Mouse (Mus musculus): ENCODE measurements around the gene Ifit3b. TPM values are rescaled to one million over a fixed set of nuclear protein-coding genes. Genes with fewer than 3 reads are reported as not detected.
"Not testable (repeated sequence)": the region's sequence is repeated elsewhere in the genome, so short reads cannot be mapped to it uniquely, and the experiment has no call there.

Gene Ifit3b
- polyA plus RNA-seq, 1 experiment = not detected

- no peaks in the 10 kb centered on the region for H3K27me3 ChIP-seq (ENCODE audit: control insufficient read depth, insufficient read depth, insufficient read length)
- H3K79me2 ChIP-seq (ENCODE audit: control insufficient read depth, insufficient read depth) = no peaks in the 10 kb centered on the region
- H3K79me3 ChIP-seq (ENCODE audit: low read depth) = no peaks in the 10 kb centered on the region
- H3ac ChIP-seq (ENCODE audit: control insufficient read depth, insufficient read length, low read depth) = no peak overlapping the region
- H3K4me3 ChIP-seq (ENCODE audit: insufficient read depth, poor library complexity, severe bottlenecking) = no peak overlapping the region
- no peak for TF ChIP-seq CTCF (IDR thresholded peaks at IDR 0.05; ENCODE audit: control insufficient read depth, insufficient read depth, insufficient read length)
- no peak for TF ChIP-seq MYOD1 (IDR thresholded peaks at IDR 0.05; ENCODE audit: control insufficient read depth, insufficient read length, low read depth)
- no peak for TF ChIP-seq CEBPB (IDR thresholded peaks at IDR 0.05; ENCODE audit: low read depth)
- no peak for TF ChIP-seq USF1 (IDR thresholded peaks at IDR 0.05; ENCODE audit: low read depth)
- no peak for TF ChIP-seq MYOG (IDR thresholded peaks at IDR 0.05; ENCODE audit: control insufficient read depth, extremely low read depth, insufficient read length)
- TF ChIP-seq MAX (IDR thresholded peaks at IDR 0.05) = no peak
- no peak for TF ChIP-seq FOSL1 (IDR thresholded peaks at IDR 0.05; ENCODE audit: insufficient read depth, low read length, poor library complexity, severe bottlenecking)
- H3K36me3 ChIP-seq (ENCODE audit: control insufficient read depth, insufficient read depth) = no peaks in the 10 kb centered on the region
Measured at GRCm38 (mm10) chr19:34605472-34605871, 2.3 kb upstream of the Ifit3b start.

- not testable (repeated sequence) for H3K79me2 ChIP-seq (ENCODE audit: control insufficient read depth, insufficient read depth); H3K36me3 ChIP-seq (ENCODE audit: control insufficient read depth, insufficient read depth); H3K4me3 ChIP-seq (ENCODE audit: insufficient read depth, poor library complexity, severe bottlenecking); H3ac ChIP-seq (ENCODE audit: control insufficient read depth, insufficient read length, low read depth); H3K27me3 ChIP-seq (ENCODE audit: control insufficient read depth, insufficient read depth, insufficient read length); H3K79me3 ChIP-seq (ENCODE audit: low read depth)
Measured at GRCm38 (mm10) chr19:34610118-34610517, 2.3 kb downstream of the Ifit3b start.

- H3ac ChIP-seq (ENCODE audit: control insufficient read depth, insufficient read length, low read depth); H3K36me3 ChIP-seq (ENCODE audit: control insufficient read depth, insufficient read depth); H3K27me3 ChIP-seq (ENCODE audit: control insufficient read depth, insufficient read depth, insufficient read length); H3K4me3 ChIP-seq (ENCODE audit: insufficient read depth, poor library complexity, severe bottlenecking); H3K79me2 ChIP-seq (ENCODE audit: control insufficient read depth, insufficient read depth); H3K79me3 ChIP-seq (ENCODE audit: low read depth): not testable (repeated sequence)
Measured at GRCm38 (mm10) chr19:34612243-34613001, 4.7 kb downstream of the Ifit3b start.

- H3K27me3 ChIP-seq (ENCODE audit: control insufficient read depth, insufficient read depth, insufficient read length) = peaks cover 18% of the 10 kb centered on the region
- no peaks in the 10 kb centered on the region for H3K36me3 ChIP-seq (ENCODE audit: control insufficient read depth, insufficient read depth)
- no peak overlapping the region for H3ac ChIP-seq (ENCODE audit: control insufficient read depth, insufficient read length, low read depth)
- no peak overlapping the region for H3K4me3 ChIP-seq (ENCODE audit: insufficient read depth, poor library complexity, severe bottlenecking)
- no peaks in the 10 kb centered on the region for H3K79me2 ChIP-seq (ENCODE audit: control insufficient read depth, insufficient read depth)
- no peaks in the 10 kb centered on the region for H3K79me3 ChIP-seq (ENCODE audit: low read depth)
- TF ChIP-seq FOSL1 (IDR thresholded peaks at IDR 0.05; ENCODE audit: insufficient read depth, low read length, poor library complexity, severe bottlenecking) (no peak), MYOD1 (IDR thresholded peaks at IDR 0.05; ENCODE audit: control insufficient read depth, insufficient read length, low read depth) (no peak), USF1 (IDR thresholded peaks at IDR 0.05; ENCODE audit: low read depth) (no peak), CTCF (IDR thresholded peaks at IDR 0.05; ENCODE audit: control insufficient read depth, insufficient read depth, insufficient read length) (no peak), MAX (IDR thresholded peaks at IDR 0.05) (no peak), CEBPB (IDR thresholded peaks at IDR 0.05; ENCODE audit: low read depth) (no peak), MYOG (IDR thresholded peaks at IDR 0.05; ENCODE audit: control insufficient read depth, extremely low read depth, insufficient read length) (no peak)
Measured at GRCm38 (mm10) chr19:34620871-34621270, 13.1 kb downstream of the Ifit3b start.

GRCm38 (mm10) chr19:34623781-34624180 lies 16.0 kb downstream of the Ifit3b start:
- no peaks in the 10 kb centered on the region for H3K79me2 ChIP-seq (ENCODE audit: control insufficient read depth, insufficient read depth)
- no peaks in the 10 kb centered on the region for H3K36me3 ChIP-seq (ENCODE audit: control insufficient read depth, insufficient read depth)
- no peaks in the 10 kb centered on the region for H3K79me3 ChIP-seq (ENCODE audit: low read depth)
- TF ChIP-seq USF1 (IDR thresholded peaks at IDR 0.05; ENCODE audit: low read depth) (no peak), MAX (IDR thresholded peaks at IDR 0.05) (no peak), MYOG (IDR thresholded peaks at IDR 0.05; ENCODE audit: control insufficient read depth, extremely low read depth, insufficient read length) (no peak), MYOD1 (IDR thresholded peaks at IDR 0.05; ENCODE audit: control insufficient read depth, insufficient read length, low read depth) (no peak)
- no peak overlapping the region for H3K4me3 ChIP-seq (ENCODE audit: insufficient read depth, poor library complexity, severe bottlenecking)
- H3ac ChIP-seq (ENCODE audit: control insufficient read depth, insufficient read length, low read depth) = no peak overlapping the region
- H3K27me3 ChIP-seq (ENCODE audit: control insufficient read depth, insufficient read depth, insufficient read length) = peaks cover 19% of the 10 kb centered on the region

- no peaks in the 10 kb centered on the region for H3K36me3 ChIP-seq (ENCODE audit: control insufficient read depth, insufficient read depth)
- no peak overlapping the region for H3K4me3 ChIP-seq (ENCODE audit: insufficient read depth, poor library complexity, severe bottlenecking)
- H3K79me3 ChIP-seq (ENCODE audit: low read depth) = no peaks in the 10 kb centered on the region
- no peak overlapping the region for H3ac ChIP-seq (ENCODE audit: control insufficient read depth, insufficient read length, low read depth)
- no peaks in the 10 kb centered on the region for H3K79me2 ChIP-seq (ENCODE audit: control insufficient read depth, insufficient read depth)
- TF ChIP-seq USF1 (IDR thresholded peaks at IDR 0.05; ENCODE audit: low read depth) (no peak), FOSL1 (IDR thresholded peaks at IDR 0.05; ENCODE audit: insufficient read depth, low read length, poor library complexity, severe bottlenecking) (no peak), MYOG (IDR thresholded peaks at IDR 0.05; ENCODE audit: control insufficient read depth, extremely low read depth, insufficient read length) (no peak), MAX (IDR thresholded peaks at IDR 0.05) (no peak), MYOD1 (IDR thresholded peaks at IDR 0.05; ENCODE audit: control insufficient read depth, insufficient read length, low read depth) (no peak), CEBPB (IDR thresholded peaks at IDR 0.05; ENCODE audit: low read depth) (no peak), CTCF (IDR thresholded peaks at IDR 0.05; ENCODE audit: control insufficient read depth, insufficient read depth, insufficient read length) (no peak)
- peaks cover 18% of the 10 kb centered on the region for H3K27me3 ChIP-seq (ENCODE audit: control insufficient read depth, insufficient read depth, insufficient read length)
Measured at GRCm38 (mm10) chr19:34624663-34625062, 16.9 kb downstream of the Ifit3b start.
